Mouse (Mus musculus) hindbrain, embryonic 14.5 days (tissue): ENCODE measurements around the gene Fam234b. TPM values are rescaled to one million over a fixed set of nuclear protein-coding genes. Genes with fewer than 3 reads are reported as not detected.

Experiments
- ATAC-seq: fragments of 200-750 bp; cut with Nextera tagmentation; 2 replicates; pipeline ENCODE4 v1.8.0; 2017; ENCODE audit warnings: moderate number of reproducible peaks, mild to moderate bottlenecking, moderate TSS enrichment, moderate library complexity; ENCODE audit not compliant: low FRiP score
- DNase-seq: peaks from one replicate; pipeline ENCODE4 v3.0.0-alpha.2; 2015; ENCODE audit warnings: low spot score
- H3K27ac ChIP-seq: fragments of 300-500 bp; sonication (generic); 2 replicates; pipeline ENCODE4 v1.5.1; 2014; ENCODE audit warnings: mild to moderate bottlenecking, moderate library complexity
- H3K27me3 ChIP-seq: fragments of 300-500 bp; sonication (generic); 2 replicates; pipeline ENCODE4 v1.6.1; 2014; ENCODE audit warnings: mild to moderate bottlenecking, low read length, mixed read lengths; ENCODE audit not compliant: control insufficient read depth, insufficient read depth
- H3K36me3 ChIP-seq: fragments of 300-500 bp; sonication (generic); replicated peaks from 2 replicates; pipeline ENCODE4 v1.6.1; 2014; ENCODE audit not compliant: control insufficient read depth, insufficient read depth
- H3K4me1 ChIP-seq: fragments of 300-500 bp; sonication (generic); replicated peaks from 2 replicates; pipeline ENCODE4 v1.6.1; 2014; ENCODE audit warnings: antibody characterized with exemption, low read length, mixed read lengths; ENCODE audit not compliant: control insufficient read depth, insufficient read depth
- H3K4me2 ChIP-seq: fragments of 300-500 bp; sonication (generic); replicated peaks from 2 replicates; pipeline ENCODE4 v1.6.1; 2014; ENCODE audit warnings: mild to moderate bottlenecking, moderate library complexity
- H3K4me3 ChIP-seq: fragments of 300-500 bp; sonication (generic); replicated peaks from 2 replicates; pipeline ENCODE4 v1.5.1; 2014; ENCODE audit warnings: mild to moderate bottlenecking, low read length
- H3K9ac ChIP-seq: fragments of 300-500 bp; sonication (generic); 2 replicates; pipeline ENCODE4 v1.6.1; 2014
- H3K9me3 ChIP-seq: fragments of 300-500 bp; sonication (generic); 2 replicates; pipeline ENCODE4 v1.6.1; 2016; ENCODE audit warnings: low read length; ENCODE audit not compliant: control insufficient read depth
- WGBS: fragments of 180-500 bp; shearing (Covaris S2); extraction: QIAGEN DNeasy Blood & Tissue Kit; methylation state at CpG from one replicate; pipeline ENCODE4 v1.1.7; 2014; 5-methylcytosine and 5-hydroxymethylcytosine counted together
- polyA plus RNA-seq: library from polyadenylated mRNA; unstranded; fragments of >200 nt; fragmentation: Nextera tagmentation; extraction: Ambion mirVana; gene quantifications from 2 replicates; pipeline ENCODE4 v1.2.1, GENCODE M21; 2014

Gene Fam234b
- polyA plus RNA-seq, 1 experiment from 2014 or later, result 117 TPM

GRCm38 (mm10) chr6:135162311-135162710 lies 35.5 kb upstream of the Fam234b start:
- H3K27ac ChIP-seq, result no peak overlapping the region
- no peak overlapping the region for H3K4me3 ChIP-seq
- ATAC-seq, result no peak
- H3K27me3 ChIP-seq, result peaks cover 3% of the 10 kb centered on the region; the same call in 1 of the 2 replicates
- H3K9me3 ChIP-seq, result no peaks in the 10 kb centered on the region
- DNase-seq, result no peak
- H3K9ac ChIP-seq, result no peak overlapping the region
- 85% methylated on average over 3 of the region's 3 CpGs for WGBS
- H3K4me1 ChIP-seq, result no peaks in the 10 kb centered on the region
- no peak overlapping the region for H3K4me2 ChIP-seq
- H3K36me3 ChIP-seq, result no peaks in the 10 kb centered on the region

GRCm38 (mm10) chr6:135162861-135163260 lies 34.9 kb upstream of the Fam234b start:
- Histone ChIP-seq H3K4me1 (peaks cover 3% of the 10 kb centered on the region), H3K4me3 (no peak overlapping the region), H3K36me3 (no peaks in the 10 kb centered on the region), H3K27ac (no peak overlapping the region), H3K27me3 (peaks cover 4% of the 10 kb centered on the region; the same call in 1 of the 2 replicates), H3K4me2 (no peak overlapping the region), H3K9me3 (no peaks in the 10 kb centered on the region), H3K9ac (no peak overlapping the region)
- 85% methylated on average over 4 of the region's 4 CpGs for WGBS
- ATAC-seq (no peak), DNase-seq (no peak)

DNA sequence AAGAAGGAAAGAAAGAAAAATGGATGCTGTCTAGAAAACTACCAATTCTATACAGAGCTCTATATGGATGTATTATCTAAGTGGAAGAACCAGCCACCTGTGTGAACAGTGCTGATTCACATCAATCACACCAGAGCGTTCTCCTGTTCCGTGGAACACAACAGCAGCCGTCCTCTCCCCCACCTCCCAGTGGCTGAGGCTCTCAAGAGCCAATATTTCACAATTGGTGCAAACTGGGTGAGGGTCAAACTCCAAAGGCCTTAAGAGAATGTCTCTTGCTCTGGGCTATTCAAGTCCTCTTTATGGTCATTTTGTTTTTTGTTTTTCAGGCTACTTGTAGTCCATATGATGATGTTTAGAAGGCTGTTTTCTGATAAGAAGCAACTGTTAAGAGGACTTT lies 32.6 kb upstream of the Fam234b start:
- H3K27ac ChIP-seq, result no peak overlapping the region
- H3K9me3 ChIP-seq, result no peaks in the 10 kb centered on the region
- no peak overlapping the region for H3K9ac ChIP-seq
- no peaks in the 10 kb centered on the region for H3K36me3 ChIP-seq
- WGBS, result 74% methylated on average over 3 of the region's 3 CpGs
- H3K4me3 ChIP-seq, result no peak overlapping the region
- no peak overlapping the region for H3K4me2 ChIP-seq
- peaks cover 9% of the 10 kb centered on the region for H3K4me1 ChIP-seq
- no peak for DNase-seq
- H3K27me3 ChIP-seq, result peaks cover 4% of the 10 kb centered on the region; the same call in 1 of the 2 replicates
- no peak for ATAC-seq

GRCm38 (mm10) chr6:135165706-135166105 lies 32.1 kb upstream of the Fam234b start:
- peaks cover 9% of the 10 kb centered on the region for H3K4me1 ChIP-seq
- H3K27me3 ChIP-seq, result peaks cover 4% of the 10 kb centered on the region; the same call in 1 of the 2 replicates

DNA sequence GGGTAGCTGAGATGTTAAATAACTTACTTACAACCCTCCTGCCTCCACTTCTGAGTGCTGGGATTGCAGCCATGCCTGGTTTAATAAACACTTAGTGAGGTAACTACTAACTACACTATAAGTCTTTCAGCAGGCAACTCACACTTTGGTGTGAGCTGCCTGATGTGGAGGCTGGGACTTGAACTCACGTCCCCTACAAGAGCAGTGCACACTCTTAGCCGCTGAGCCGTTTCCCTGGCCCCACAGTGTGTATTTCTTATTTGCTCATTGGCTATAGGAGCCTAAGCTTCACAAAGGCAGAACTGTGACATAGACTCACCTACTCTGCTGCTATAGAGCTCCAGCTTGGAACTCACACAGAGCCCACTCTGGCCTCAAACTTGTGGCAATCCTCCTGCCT lies 31.5 kb upstream of the Fam234b start:
- no peak overlapping the region for H3K4me3 ChIP-seq
- no peaks in the 10 kb centered on the region for H3K9me3 ChIP-seq
- no peak overlapping the region for H3K4me2 ChIP-seq
- H3K4me1 ChIP-seq, result peaks cover 9% of the 10 kb centered on the region
- DNase-seq (no peak), ATAC-seq (no peak)
- H3K9ac ChIP-seq, result no peak overlapping the region
- H3K36me3 ChIP-seq, result no peaks in the 10 kb centered on the region
- no peak overlapping the region for H3K27ac ChIP-seq
- H3K27me3 ChIP-seq, result peaks cover 4% of the 10 kb centered on the region; the same call in 1 of the 2 replicates
- WGBS, result 97% methylated on average over 3 of the region's 3 CpGs

More at GRCm38 (mm10) chr6:135165706-135166105, 32.1 kb upstream of the Fam234b start:
- no peak for DNase-seq
- Histone ChIP-seq H3K4me2 (no peak overlapping the region), H3K4me3 (no peak overlapping the region), H3K36me3 (no peaks in the 10 kb centered on the region), H3K27ac (no peak overlapping the region), H3K9ac (no peak overlapping the region), H3K9me3 (no peaks in the 10 kb centered on the region)
- WGBS, result 81% methylated on average over 2 of the region's 2 CpGs
- ATAC-seq, result no peak

- Histone ChIP-seq H3K27ac (no peak overlapping the region), H3K4me1 (peaks cover 9% of the 10 kb centered on the region), H3K4me3 (no peak overlapping the region), H3K9me3 (no peaks in the 10 kb centered on the region), H3K9ac (no peak overlapping the region), H3K36me3 (no peaks in the 10 kb centered on the region), H3K4me2 (no peak overlapping the region), H3K27me3 (peaks cover 4% of the 10 kb centered on the region; the same call in 1 of the 2 replicates)
- no peak for DNase-seq
- no peak for ATAC-seq
- 56% methylated on average over 5 of the region's 5 CpGs for WGBS
These were observed 31.1 kb upstream of the Fam234b start for GRCm38 (mm10) chr6:135166712-135167111.

GRCm38 (mm10) chr6:135167380-135168311 lies 30.1 kb upstream of the Fam234b start:
- 4% methylated on average over 46 of the region's 46 CpGs for WGBS
- no peak overlapping the region; the same call in 1 of the 2 replicates for H3K27ac ChIP-seq

DNA sequence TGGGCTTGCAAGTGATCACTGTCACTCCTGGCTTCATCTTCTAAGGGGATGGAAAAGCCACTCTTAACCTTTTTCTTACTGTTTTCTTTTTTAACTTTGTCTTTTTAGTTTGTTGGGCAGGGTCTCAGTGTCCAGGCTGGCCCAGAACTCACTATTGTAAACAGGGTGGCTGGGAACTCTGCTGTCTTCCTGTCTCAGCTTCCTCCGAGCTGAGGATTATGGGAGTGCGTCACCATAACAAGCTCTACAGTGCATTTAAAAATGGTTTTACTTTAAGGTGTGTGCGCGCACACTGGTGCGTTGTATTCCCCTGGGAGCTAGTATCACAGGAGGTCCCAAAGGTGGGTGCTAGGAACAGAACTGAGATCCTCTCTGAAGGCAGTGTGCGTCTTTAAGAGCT lies 29.3 kb upstream of the Fam234b start:
- Histone ChIP-seq H3K4me1 (peaks cover 9% of the 10 kb centered on the region), H3K36me3 (no peaks in the 10 kb centered on the region), H3K9me3 (no peaks in the 10 kb centered on the region), H3K4me3 (peak overlapping the region; percentile 48), H3K4me2 (peak overlapping the region; percentile 89), H3K9ac (peak overlapping the region; percentile 66), H3K27ac (no peak overlapping the region), H3K27me3 (peaks cover 4% of the 10 kb centered on the region; the same call in 1 of the 2 replicates)
- ATAC-seq, result no peak
- 77% methylated on average over 6 of the region's 6 CpGs for WGBS
- DNase-seq, result no peak

More at GRCm38 (mm10) chr6:135167380-135168311, 30.1 kb upstream of the Fam234b start:
- no peaks in the 10 kb centered on the region for H3K36me3 ChIP-seq
- H3K27me3 ChIP-seq, result peaks cover 4% of the 10 kb centered on the region; the same call in 1 of the 2 replicates
- peak overlapping the region; percentile 66 for H3K9ac ChIP-seq
- H3K4me3 ChIP-seq, result peak overlapping the region; percentile 48
- H3K4me2 ChIP-seq, result peak overlapping the region; percentile 89
- ATAC-seq (peak; percentile 91), DNase-seq (peak; percentile 66)
- H3K9me3 ChIP-seq, result no peaks in the 10 kb centered on the region
- H3K4me1 ChIP-seq, result peaks cover 9% of the 10 kb centered on the region

- no peak for ATAC-seq
- 88% methylated on average over 3 of the region's 3 CpGs for WGBS
- no peak overlapping the region for H3K4me2 ChIP-seq
These were observed 28.5 kb upstream of the Fam234b start for GRCm38 (mm10) chr6:135169246-135169645.

More at GRCm38 (mm10) chr6:135169246-135169645, 28.5 kb upstream of the Fam234b start:
- Histone ChIP-seq H3K9me3 (no peaks in the 10 kb centered on the region), H3K9ac (no peak overlapping the region), H3K4me1 (peaks cover 9% of the 10 kb centered on the region), H3K4me3 (no peak overlapping the region), H3K36me3 (no peaks in the 10 kb centered on the region), H3K27ac (no peak overlapping the region), H3K27me3 (peaks cover 4% of the 10 kb centered on the region; the same call in 1 of the 2 replicates)
- no peak for DNase-seq
